Mouse (Mus musculus): ENCODE data around the gene Trim11.

- peak; percentile 54 for TF ChIP-seq CTCF (IDR thresholded peaks at IDR 0.05; ENCODE audit: low read depth)
- TF ChIP-seq EP300 (IDR thresholded peaks at IDR 0.05; ENCODE audit: low read depth): no peak
These were observed 17.9 kb upstream of the Trim11 start for GRCm38 (mm10) chr11:58959921-58960465.
